Mouse (Mus musculus) lung, postnatal 25 days (tissue): ENCODE data around the gene Col5a1.

Source experiments
- DNase-seq: peaks from one replicate; pipeline ENCODE4 v3.0.0; 2022; ENCODE audit warnings: low spot score

The Col5a1 gene

GRCm38 (mm10) chr2:28034011-28034710, 147.9 kb downstream of the Col5a1 start:
- no peak for DNase-seq

GRCm38 (mm10) chr2:28036788-28037187, 150.6 kb downstream of the Col5a1 start:
- no peak for DNase-seq

- peak; percentile 28 for DNase-seq
Observed at GRCm38 (mm10) chr2:28037505-28038390, 151.5 kb downstream of the Col5a1 start.

GRCm38 (mm10) chr2:28038391-28039096, 152.3 kb downstream of the Col5a1 start:
- DNase-seq = no peak

GRCm38 (mm10) chr2:28039647-28040325, 153.6 kb downstream of the Col5a1 start:
- no peak for DNase-seq

GRCm38 (mm10) chr2:28040466-28040865, 154.2 kb downstream of the Col5a1 start:
- DNase-seq = no peak

GRCm38 (mm10) chr2:28044920-28045598, 158.8 kb downstream of the Col5a1 start:
- DNase-seq = no peak

- DNase-seq = no peak
Observed at GRCm38 (mm10) chr2:28046311-28046710, 160.1 kb downstream of the Col5a1 start.

GRCm38 (mm10) chr2:28047092-28047491, 160.9 kb downstream of the Col5a1 start:
- no peak for DNase-seq

GRCm38 (mm10) chr2:28059922-28060321, 173.7 kb downstream of the Col5a1 start:
- no peak for DNase-seq

- no peak for DNase-seq
Observed at GRCm38 (mm10) chr2:28063711-28064338, 177.6 kb downstream of the Col5a1 start.

GRCm38 (mm10) chr2:28064339-28065080, 178.3 kb downstream of the Col5a1 start:
- no peak for DNase-seq

- DNase-seq = no peak
Observed at GRCm38 (mm10) chr2:28065081-28065651, 178.9 kb downstream of the Col5a1 start.

- no peak for DNase-seq
Observed at GRCm38 (mm10) chr2:28066686-28067085, 180.5 kb downstream of the Col5a1 start.

GRCm38 (mm10) chr2:28067175-28067574, 180.9 kb downstream of the Col5a1 start:
- DNase-seq = no peak

GRCm38 (mm10) chr2:28067821-28068536, 181.8 kb downstream of the Col5a1 start:
- DNase-seq = no peak

GRCm38 (mm10) chr2:28068537-28068878, 182.3 kb downstream of the Col5a1 start:
- DNase-seq = no peak

GRCm38 (mm10) chr2:28075616-28076187, 189.5 kb downstream of the Col5a1 start:
- no peak for DNase-seq

- DNase-seq = no peak
Observed at GRCm38 (mm10) chr2:28084768-28085167, 198.5 kb downstream of the Col5a1 start, which contains the start of gene Fcnb. Fcnb (minus strand) TSS chr2:28084885.
